ENCODE assay signal across 8 mouse cellular contexts in the genomic region with DNA sequence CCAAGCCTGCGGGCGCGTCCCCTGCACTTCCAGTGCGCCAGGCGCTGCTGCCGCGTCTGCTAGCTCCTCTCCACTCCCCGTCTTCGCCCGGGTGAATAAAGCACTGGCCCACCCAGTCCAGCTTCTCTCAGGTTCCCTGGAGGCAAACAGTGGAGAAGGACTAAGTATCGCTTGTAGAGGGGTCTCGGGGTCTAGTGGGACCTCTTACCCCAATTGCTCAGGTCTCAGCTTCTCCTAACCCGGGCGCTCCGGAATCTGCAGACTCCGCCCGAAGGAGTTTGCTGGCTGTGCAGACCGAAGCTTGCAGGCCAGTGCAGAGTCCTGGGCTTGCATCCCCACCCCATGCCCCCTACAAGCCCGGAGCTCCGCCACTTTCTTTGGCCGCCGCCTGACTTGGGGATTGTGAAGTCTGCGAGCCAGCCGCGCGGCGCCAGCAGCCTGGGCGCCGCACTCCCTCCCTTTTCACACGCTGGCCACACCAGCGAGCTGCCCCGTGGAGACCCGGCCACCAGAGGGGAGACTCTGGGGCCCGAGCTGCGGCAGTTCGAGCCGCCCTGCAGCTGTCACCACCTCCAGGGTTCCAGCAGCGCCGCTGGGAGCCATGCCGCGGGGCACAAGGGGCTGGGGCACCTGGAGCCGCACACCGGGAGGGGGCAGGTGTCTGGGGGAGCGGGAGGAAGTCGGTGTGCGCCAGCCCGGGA. TPM values are rescaled to one million over a fixed set of nuclear protein-coding genes. Genes with fewer than 3 reads are reported as not detected.
A peak's percentile ranks its signal among the peaks of the same experiment; 100 is the strongest.
DNase-seq lines count a peak whose midpoint lies in the region; ATAC-seq lines count a peak whose summit lies in the region.

No protein-coding gene starts in this region.

- H3K27me3 ChIP-seq in kidney, embryonic 14.5 days (ENCODE audit: control insufficient read depth, insufficient read depth, low read length): peaks cover 30% of the 10 kb centered on the region
- peaks cover 54% of the 10 kb centered on the region for H3K27me3 ChIP-seq in forebrain, embryonic 13.5 days
- H3K27me3 ChIP-seq in hindbrain, embryonic 15.5 days: peaks cover 11% of the 10 kb centered on the region; the same call in 1 of the 2 replicates
- H3K27me3 ChIP-seq in liver, embryonic 11.5 days (replicated peaks; ENCODE audit: control insufficient read depth, insufficient read depth, low read length): peaks cover 44% of the 10 kb centered on the region
- H3K27me3 ChIP-seq in neural tube, embryonic 13.5 days: peaks cover 50% of the 10 kb centered on the region

- no peak overlapping the region for H3K27ac ChIP-seq in kidney, embryonic 14.5 days (ENCODE audit: low read depth, low read length)
- no peak overlapping the region for H3K27ac ChIP-seq in forebrain, embryonic 13.5 days
- H3K27ac ChIP-seq in hindbrain, embryonic 15.5 days (replicated peaks): peak overlapping the region; percentile 80
- H3K27ac ChIP-seq in liver, embryonic 11.5 days (ENCODE audit: low read depth, low read length): no peak overlapping the region
- H3K27ac ChIP-seq in neural tube, embryonic 13.5 days (replicated peaks): no peak overlapping the region

- ATAC-seq in kidney, embryonic 14.5 days (ENCODE audit: low FRiP score, low TSS enrichment): peak; percentile 73
- peak; percentile 60 for ATAC-seq in forebrain, embryonic 13.5 days
- ATAC-seq in hindbrain, embryonic 15.5 days (ENCODE audit: low FRiP score, low read depth): peak; percentile 63
- ATAC-seq in liver, embryonic 11.5 days (replicated peaks; ENCODE audit: low FRiP score): peak; percentile 37
- peak; percentile 73 for ATAC-seq in neural tube, embryonic 13.5 days (ENCODE audit: low read depth)
- ATAC-seq in erythroblast, adult 5-6 weeks (replicated peaks; ENCODE audit: low FRiP score, poor library complexity, severe bottlenecking): no peak

- peak overlapping the region; percentile 67 for H3K4me3 ChIP-seq in kidney, embryonic 14.5 days (ENCODE audit: low read length)
- H3K4me3 ChIP-seq in forebrain, embryonic 13.5 days: peak overlapping the region; percentile 76
- H3K4me3 ChIP-seq in hindbrain, embryonic 15.5 days: peak overlapping the region; percentile 89
- peak overlapping the region; percentile 53 for H3K4me3 ChIP-seq in liver, embryonic 11.5 days (ENCODE audit: low read depth, low read length)
- peak overlapping the region; percentile 79 for H3K4me3 ChIP-seq in neural tube, embryonic 13.5 days

- DNase-seq in kidney, adult 11 months: no peak
- DNase-seq in adrenal gland, postnatal 10 days: peak; percentile 59
- DNase-seq in liver, embryonic 11.5 days (ENCODE audit: low spot score): peak; percentile 54

- no peaks in the 10 kb centered on the region for H3K9me3 ChIP-seq in kidney, embryonic 14.5 days (ENCODE audit: control insufficient read depth, low read length)
- H3K9me3 ChIP-seq in forebrain, embryonic 13.5 days (replicated peaks): no peaks in the 10 kb centered on the region
- no peaks in the 10 kb centered on the region for H3K9me3 ChIP-seq in hindbrain, embryonic 15.5 days
- H3K9me3 ChIP-seq in liver, embryonic 11.5 days (ENCODE audit: control insufficient read depth, low read length): no peaks in the 10 kb centered on the region
- H3K9me3 ChIP-seq in neural tube, embryonic 13.5 days: no peaks in the 10 kb centered on the region

- H3K36me3 ChIP-seq in kidney, embryonic 14.5 days (ENCODE audit: control insufficient read depth, insufficient read depth, low read length): no peaks in the 10 kb centered on the region
- H3K36me3 ChIP-seq in forebrain, embryonic 13.5 days (ENCODE audit: poor library complexity, severe bottlenecking): no peaks in the 10 kb centered on the region
- no peaks in the 10 kb centered on the region for H3K36me3 ChIP-seq in hindbrain, embryonic 15.5 days
- no peaks in the 10 kb centered on the region for H3K36me3 ChIP-seq in liver, embryonic 11.5 days (ENCODE audit: control insufficient read depth, insufficient read depth, low read length)
- no peaks in the 10 kb centered on the region for H3K36me3 ChIP-seq in neural tube, embryonic 13.5 days

- H3K4me1 ChIP-seq in kidney, embryonic 14.5 days (ENCODE audit: control insufficient read depth, insufficient read depth, low read length): peaks cover 5% of the 10 kb centered on the region; the same call in 1 of the 2 replicates
- H3K4me1 ChIP-seq in forebrain, embryonic 13.5 days: peaks cover 24% of the 10 kb centered on the region
- peaks cover 31% of the 10 kb centered on the region for H3K4me1 ChIP-seq in hindbrain, embryonic 15.5 days (replicated peaks)
- H3K4me1 ChIP-seq in liver, embryonic 11.5 days (replicated peaks; ENCODE audit: control insufficient read depth, insufficient read depth, low read length): 0 out of 2 replicates have a peak, but pooled peaks cover 2% of the 10 kb centered on the region
- H3K4me1 ChIP-seq in neural tube, embryonic 13.5 days (replicated peaks): peaks cover 31% of the 10 kb centered on the region

- H3K9ac ChIP-seq in kidney, embryonic 14.5 days (ENCODE audit: low read depth, low read length): peak overlapping the region; percentile 46
- peak overlapping the region; percentile 66 for H3K9ac ChIP-seq in forebrain, embryonic 13.5 days
- peak overlapping the region; percentile 85 for H3K9ac ChIP-seq in hindbrain, embryonic 15.5 days
- H3K9ac ChIP-seq in liver, embryonic 11.5 days (ENCODE audit: low read depth, low read length): no peak overlapping the region
- H3K9ac ChIP-seq in neural tube, embryonic 13.5 days: peak overlapping the region; percentile 79

- H3K4me2 ChIP-seq in kidney, embryonic 14.5 days (replicated peaks; ENCODE audit: low read depth, low read length): peak overlapping the region; percentile 86
- peak overlapping the region; percentile 100 for H3K4me2 ChIP-seq in forebrain, embryonic 13.5 days
- H3K4me2 ChIP-seq in hindbrain, embryonic 15.5 days: peak overlapping the region; percentile 98
- H3K4me2 ChIP-seq in liver, embryonic 11.5 days: peak overlapping the region; percentile 85
- peak overlapping the region; percentile 100 for H3K4me2 ChIP-seq in neural tube, embryonic 13.5 days

- under 1% methylated on average over 47 of the region's 47 CpGs for WGBS in kidney, embryonic 14.5 days
- WGBS in forebrain, embryonic 13.5 days: under 1% methylated on average over 45 of the region's 47 CpGs
- under 1% methylated on average over 47 of the region's 47 CpGs for WGBS in hindbrain, embryonic 15.5 days
- under 1% methylated on average over 47 of the region's 47 CpGs for WGBS in liver, embryonic 11.5 days
- 0% methylated on average over 47 of the region's 47 CpGs for WGBS in neural tube, embryonic 13.5 days

RNA-seq across cellular contexts. Expression of gene Htr1b, which starts 0.7 kb away (rescaled TPM):
- polyA plus RNA-seq in kidney, embryonic 14.5 days (2014; fragmentation: Nextera tagmentation; extraction: Ambion mirVana): 0.12 and 0.19 TPM in 2 replicates
- total RNA-seq in adrenal gland, postnatal 10 days (2021): 1 to 10 TPM; 8.5 to 9.6 TPM
- polyA plus RNA-seq in forebrain, embryonic 13.5 days (2015; fragmentation: Nextera tagmentation; extraction: Ambion mirVana): 0.23 and 0.53 TPM in 2 replicates
- polyA plus RNA-seq in hindbrain, embryonic 15.5 days (2015; fragmentation: Nextera tagmentation; extraction: Ambion mirVana): 5.9 and 6.6 TPM in 2 replicates
- 0.29 and 0.40 TPM in 2 replicates for polyA plus RNA-seq in liver, embryonic 11.5 days (2014; fragmentation: Nextera tagmentation; extraction: Ambion mirVana)
- polyA plus RNA-seq in neural tube, embryonic 13.5 days (2015; fragmentation: Nextera tagmentation; extraction: Ambion mirVana): 1.8 and 2.0 TPM in 2 replicates
- not detected in 2 replicates for total RNA-seq in erythroblast, adult 5-6 weeks (2015; ENCODE audit: low replicate concordance)
- total RNA-seq in erythroblast, adult 5-6 weeks (2017; ENCODE audit: low replicate concordance): 0.43 TPM in 1 of 2 replicates, not detected in the other
